Mouse (Mus musculus): ENCODE data around the gene Evi2.
A peak's percentile ranks its signal among the peaks of the same experiment; 100 is the strongest.

The Evi2 gene

GRCm38 (mm10) chr11:79530333-79530761, at the start of gene Evi2, which contains the start of gene Evi2a:
TSS of gene Evi2 (minus strand) at chr11:79530589.
TSS of gene Evi2a (minus strand) at chr11:79530609.
- peak; percentile 47 to 58 for DNase-seq

GRCm38 (mm10) chr11:79577741-79578140, 47.4 kb upstream of the Evi2 start:
- peak; percentile 72 to 73 for DNase-seq

GRCm38 (mm10) chr11:79575383-79576073, 45.1 kb upstream of the Evi2 start:
- no peak for DNase-seq

- DNase-seq, result no peak
Measured at GRCm38 (mm10) chr11:79573836-79574235, 43.4 kb upstream of the Evi2 start.

GRCm38 (mm10) chr11:79570319-79570718, 39.9 kb upstream of the Evi2 start:
- no peak for DNase-seq

GRCm38 (mm10) chr11:79568197-79568911, 38.0 kb upstream of the Evi2 start:
- DNase-seq, result no peak

- no peak for DNase-seq
Measured at GRCm38 (mm10) chr11:79566947-79567346, 36.6 kb upstream of the Evi2 start.

- DNase-seq, result no peak
Measured at GRCm38 (mm10) chr11:79563493-79563892, 33.1 kb upstream of the Evi2 start.

GRCm38 (mm10) chr11:79560536-79560935, 30.1 kb upstream of the Evi2 start:
- DNase-seq, result no peak

- no peak for DNase-seq
Measured at GRCm38 (mm10) chr11:79552622-79553021, 22.2 kb upstream of the Evi2 start.

- DNase-seq, result no peak
Measured at GRCm38 (mm10) chr11:79536293-79536692, 5.9 kb upstream of the Evi2 start.

- no peak for DNase-seq
Measured at GRCm38 (mm10) chr11:79535554-79535953, 5.2 kb upstream of the Evi2 start.

- peak in 1 of 2 experiments; percentile 32 for DNase-seq
Measured at GRCm38 (mm10) chr11:79533950-79534690, 3.7 kb upstream of the Evi2 start.

GRCm38 (mm10) chr11:79533311-79533710, 2.9 kb upstream of the Evi2 start:
- no peak for DNase-seq

GRCm38 (mm10) chr11:79531485-79531884, 1.1 kb upstream of the Evi2 start:
- DNase-seq, result no peak

- DNase-seq, result no peak
Measured at GRCm38 (mm10) chr11:79530774-79531173, 385 bp upstream of the Evi2 start.

- DNase-seq, result no peak
Measured at GRCm38 (mm10) chr11:79529736-79530135, 653 bp downstream of the Evi2 start.

GRCm38 (mm10) chr11:79529226-79529625, 1.2 kb downstream of the Evi2 start:
- DNase-seq, result no peak

- no peak for DNase-seq
Measured at GRCm38 (mm10) chr11:79528601-79529000, 1.8 kb downstream of the Evi2 start.

- peak; percentile 38 to 44 for DNase-seq
Measured at GRCm38 (mm10) chr11:79527739-79528384, 2.5 kb downstream of the Evi2 start.

- peak in 1 of 2 experiments; percentile 15 for DNase-seq
Measured at GRCm38 (mm10) chr11:79527015-79527738, 3.2 kb downstream of the Evi2 start.

GRCm38 (mm10) chr11:79526549-79526948, 3.8 kb downstream of the Evi2 start:
- no peak for DNase-seq

- DNase-seq, result no peak
Measured at GRCm38 (mm10) chr11:79524310-79524575, 6.1 kb downstream of the Evi2 start.
